Mouse (Mus musculus) embryonic fibroblast, embryonic 13.5 days (primary cell): Measurements from ENCODE around the gene Calhm5. TPM values are rescaled to one million over a fixed set of nuclear protein-coding genes. Genes with fewer than 3 reads are reported as not detected.
A peak's percentile ranks its signal among the peaks of the same experiment; 100 is the strongest.

Experiments used
- H3K27ac ChIP-seq: 2 replicates; pipeline ENCODE4 v1.5.1; 2012; ENCODE audit warnings: low read length, control low read depth, inconsistent platforms; ENCODE audit not compliant: insufficient read depth
- H3K4me1 ChIP-seq: 2 replicates; pipeline ENCODE4 v1.6.1; 2011; ENCODE audit warnings: low read length; ENCODE audit not compliant: control insufficient read depth, insufficient read depth
- H3K4me3 ChIP-seq: 2 replicates; pipeline ENCODE4 v1.5.1; 2011; ENCODE audit warnings: mild to moderate bottlenecking, control low read depth, low read length; ENCODE audit not compliant: insufficient read depth
- CTCF ChIP-seq: IDR thresholded peaks from 2 replicates; pipeline ENCODE4 v1.5.1; 2011; ENCODE audit warnings: mild to moderate bottlenecking, control low read depth, low read length, moderate library complexity, borderline replicate concordance; ENCODE audit not compliant: insufficient read depth
- POLR2A ChIP-seq: IDR thresholded peaks from 2 replicates; pipeline ENCODE4 v1.6.1; 2011; ENCODE audit warnings: low read depth, mild to moderate bottlenecking, control low read depth, low read length, moderate library complexity
- polyA plus RNA-seq: library from polyadenylated mRNA; stranded (reverse); fragments of >200 nt; gene quantifications from 2 replicates; pipeline ENCODE4 v1.2.4, GENCODE M21; 2011; ENCODE audit warnings: low read depth; ENCODE audit not compliant: missing spikeins, insufficient read length

The Calhm5 gene
- polyA plus RNA-seq = 2.0 and 2.7 TPM in 2 replicates

- H3K4me3 ChIP-seq = peak within 1 kb of the TSS; percentile 14; the same call in 1 of the 2 replicates
- H3K4me1 ChIP-seq = peaks cover 8% of the 10 kb centered on the region
- TF ChIP-seq CTCF (no peak; the same call in 1 of the 2 replicates), POLR2A (peak; percentile 67)
- peak within 1 kb of the TSS; percentile 38 for H3K27ac ChIP-seq
These were observed at the start of gene Calhm5 for GRCm38 (mm10) chr10:34096418-34096883. TSS of gene Calhm5 (minus strand) at chr10:34096519.

GRCm38 (mm10) chr10:34141693-34142092 is 45.4 kb upstream of the Calhm5 start:
- Histone ChIP-seq H3K4me3 (no peak overlapping the region), H3K27ac (no peak overlapping the region), H3K4me1 (no peaks in the 10 kb centered on the region)
- TF ChIP-seq POLR2A = no peak
- TF ChIP-seq CTCF = no peak

DNA sequence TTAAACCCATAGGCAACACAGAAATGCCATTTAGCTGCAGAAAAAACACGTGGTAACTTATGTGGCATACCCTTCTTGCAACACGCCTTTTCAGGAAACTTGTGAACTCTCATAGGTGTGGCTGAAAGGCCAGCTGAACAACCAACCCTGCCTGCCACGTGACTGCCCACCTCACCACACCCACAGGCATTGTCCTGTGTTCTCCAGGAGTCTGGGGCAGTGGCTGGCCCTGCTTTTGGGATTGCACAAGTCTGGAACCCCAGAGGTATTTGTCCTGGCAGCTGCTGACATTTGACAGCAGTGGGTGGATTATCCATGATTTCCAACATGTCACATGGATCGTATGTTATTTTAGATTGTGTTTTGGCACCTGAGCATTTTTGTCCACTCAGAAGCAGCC is 43.4 kb upstream of the Calhm5 start:
- TF ChIP-seq POLR2A (no peak), CTCF (no peak)
- H3K4me1 ChIP-seq = no peaks in the 10 kb centered on the region
- no peak overlapping the region for H3K27ac ChIP-seq
- H3K4me3 ChIP-seq = no peak overlapping the region

DNA sequence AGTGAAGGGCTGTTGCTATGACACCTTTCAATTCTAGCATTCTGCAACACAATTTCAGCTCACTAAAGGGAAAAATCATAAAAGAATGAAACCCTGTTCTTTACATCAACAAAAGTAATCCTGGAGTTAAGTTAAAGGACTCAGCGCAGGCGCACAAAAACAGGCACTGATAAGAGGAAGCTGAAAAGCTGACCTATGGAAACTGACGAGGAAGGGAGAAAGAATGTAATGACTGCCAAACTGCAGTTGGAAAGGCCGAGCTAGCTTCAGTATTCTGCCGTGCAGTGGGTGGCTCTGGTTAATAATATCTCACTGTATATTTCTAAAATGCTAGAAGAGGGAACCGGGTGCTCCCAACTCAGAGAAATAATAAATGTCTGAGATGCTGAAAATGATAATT is 41.7 kb upstream of the Calhm5 start:
- TF ChIP-seq POLR2A (no peak), CTCF (no peak)
- H3K27ac ChIP-seq = no peak overlapping the region
- no peaks in the 10 kb centered on the region for H3K4me1 ChIP-seq
- no peak overlapping the region for H3K4me3 ChIP-seq

DNA sequence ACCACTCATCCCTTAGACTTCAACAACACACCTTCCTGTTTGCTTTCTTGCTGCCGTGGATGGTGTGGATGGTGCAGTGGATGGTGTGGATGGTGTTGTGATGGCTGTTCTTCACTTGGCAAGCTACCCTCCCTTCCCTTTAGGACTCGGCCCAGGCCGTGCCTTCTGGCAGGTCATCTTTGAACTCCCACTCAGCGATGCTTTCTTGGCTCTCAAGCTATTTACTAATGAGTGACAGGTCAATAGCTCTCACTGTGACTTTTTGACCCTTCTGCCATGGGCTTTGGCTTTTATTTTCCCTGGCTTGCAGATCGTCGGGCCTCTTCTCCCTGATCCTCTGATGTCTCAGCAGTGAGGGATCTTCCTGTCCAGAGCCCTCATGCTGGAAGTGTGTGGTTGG is 40.1 kb upstream of the Calhm5 start:
- Histone ChIP-seq H3K4me3 (no peak overlapping the region), H3K4me1 (no peaks in the 10 kb centered on the region)
- no peak for TF ChIP-seq POLR2A
- no peak for TF ChIP-seq CTCF

DNA sequence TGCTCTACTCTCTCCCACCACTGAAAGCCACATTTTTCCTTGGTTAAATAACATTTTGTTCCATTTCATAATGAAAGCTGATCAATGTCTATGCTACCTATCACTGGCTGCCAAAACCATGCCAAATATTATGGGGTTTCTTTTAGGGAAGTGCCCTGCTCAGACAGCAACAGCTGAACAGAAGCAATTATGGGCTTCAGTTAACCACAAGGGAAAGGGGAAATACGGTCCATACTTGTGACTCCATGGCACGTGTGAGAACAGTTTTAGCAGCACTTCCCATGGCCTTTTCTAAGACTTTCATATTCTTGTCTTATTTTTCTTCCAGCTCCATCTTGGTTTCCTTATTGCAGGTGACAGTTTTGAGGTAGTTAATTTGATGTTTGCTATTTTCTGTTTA is 35.0 kb upstream of the Calhm5 start:
- TF ChIP-seq POLR2A (no peak), CTCF (no peak)
- Histone ChIP-seq H3K4me1 (peaks cover 4% of the 10 kb centered on the region; the same call in 1 of the 2 replicates), H3K4me3 (no peak overlapping the region), H3K27ac (no peak overlapping the region)

More for the DNA sequence above, 40.1 kb upstream of the Calhm5 start:
- no peak overlapping the region for H3K27ac ChIP-seq

DNA sequence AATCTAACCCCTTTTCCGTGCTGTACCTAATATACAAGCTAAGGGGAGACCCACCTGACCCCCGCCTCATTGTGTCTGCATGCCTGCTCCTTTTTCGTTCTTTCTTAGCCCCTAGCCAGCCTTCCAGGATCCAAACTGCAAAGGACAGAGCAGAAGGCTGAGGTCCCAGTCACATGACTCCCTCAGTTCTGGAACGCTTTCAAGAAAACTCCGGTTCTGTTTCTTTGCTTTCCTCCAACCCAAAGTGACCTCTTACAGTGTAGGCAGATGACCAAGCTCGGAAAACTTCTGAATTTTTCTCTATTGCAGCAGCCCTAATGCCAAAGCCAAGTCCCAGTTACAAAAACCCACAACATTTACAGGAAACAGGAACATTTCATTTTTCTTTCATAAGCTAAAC is 32.1 kb upstream of the Calhm5 start:
- Histone ChIP-seq H3K27ac (peak overlapping the region; percentile 71), H3K4me1 (peaks cover 4% of the 10 kb centered on the region; the same call in 1 of the 2 replicates), H3K4me3 (no peak overlapping the region)
- no peak for TF ChIP-seq POLR2A
- TF ChIP-seq CTCF = no peak

- peaks cover 4% of the 10 kb centered on the region; the same call in 1 of the 2 replicates for H3K4me1 ChIP-seq
- TF ChIP-seq CTCF (no peak), POLR2A (no peak)
- peak within 1 kb of the TSS; percentile 71 for H3K27ac ChIP-seq
- peak within 1 kb of the TSS; percentile 33 for H3K4me3 ChIP-seq
These were observed 31.4 kb upstream of the Calhm5 start, which contains the start of gene Calhm6 for GRCm38 (mm10) chr10:34127392-34128378. TSS of gene Calhm6 (minus strand) at chr10:34127984.

- Histone ChIP-seq H3K27ac (no peak overlapping the region), H3K4me1 (no peaks in the 10 kb centered on the region), H3K4me3 (no peak overlapping the region)
- TF ChIP-seq CTCF (no peak), POLR2A (no peak)
These were observed 22.1 kb upstream of the Calhm5 start for GRCm38 (mm10) chr10:34118421-34118820.

DNA sequence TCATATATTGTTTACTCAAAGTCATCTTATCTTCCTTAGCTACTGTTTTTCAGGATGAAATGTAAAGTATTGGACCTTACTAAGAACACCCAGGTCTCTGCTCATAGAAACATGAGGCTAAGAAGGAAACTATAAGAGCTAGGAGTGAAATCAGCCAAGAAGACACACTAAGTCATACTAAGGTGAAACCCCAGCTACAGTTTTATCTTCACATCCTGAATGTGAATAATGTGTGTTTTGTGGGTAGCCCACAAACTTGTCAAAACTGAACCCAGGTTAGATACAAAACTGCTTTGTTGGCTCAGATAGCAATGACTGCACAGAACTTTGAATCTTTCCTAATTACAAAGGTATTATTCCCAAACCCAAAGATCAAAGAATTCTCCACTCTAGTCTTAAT is 21.5 kb upstream of the Calhm5 start:
- H3K27ac ChIP-seq = no peak overlapping the region
- TF ChIP-seq CTCF (no peak), POLR2A (no peak)
- H3K4me3 ChIP-seq = no peak overlapping the region
- H3K4me1 ChIP-seq = no peaks in the 10 kb centered on the region
